Mouse (Mus musculus): ENCODE data around the gene Otub1. TPM values are rescaled to one million over a fixed set of nuclear protein-coding genes. Genes with fewer than 3 reads are reported as not detected.

The Otub1 gene
- total and polyA plus RNA-seq, 3 experiments, result 102 to 139 (median 119) TPM

DNA sequence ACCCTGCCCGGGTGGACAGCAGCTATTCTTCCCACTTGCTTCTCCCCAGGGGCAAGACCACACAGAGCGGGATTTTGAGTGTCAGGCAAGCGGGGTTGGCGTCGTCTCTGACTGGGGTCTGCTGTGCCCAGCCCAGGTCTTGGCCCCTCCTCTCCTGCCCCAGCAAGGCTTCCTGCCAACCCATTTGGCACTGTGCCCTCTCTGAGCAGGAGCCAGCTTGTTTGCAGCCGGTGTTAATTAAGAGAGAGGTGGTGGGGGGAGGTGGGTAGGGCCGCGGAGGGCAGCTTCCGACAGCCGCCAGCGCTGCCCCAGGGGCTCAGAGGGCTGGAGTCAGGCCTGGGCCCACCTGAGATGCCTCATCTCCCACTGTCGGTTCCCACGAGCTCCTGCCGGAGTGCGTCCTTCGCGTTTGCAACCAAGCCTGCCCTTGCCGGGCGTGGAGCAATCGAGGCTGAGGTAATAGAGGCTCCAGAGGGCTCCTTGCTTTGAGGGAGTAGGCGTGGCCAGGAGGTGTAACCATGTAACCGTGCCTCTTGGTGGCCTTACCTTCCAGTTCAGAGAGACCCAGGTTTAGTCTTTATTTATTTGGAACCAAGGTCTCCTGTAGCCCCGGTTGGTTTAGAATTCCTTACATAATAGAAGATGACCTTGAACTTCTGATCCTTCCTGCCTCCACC is 23.7 kb downstream of the Otub1 start:
- Histone ChIP-seq H3K9ac (ENCODE audit: insufficient read depth, low read depth) (no peak overlapping the region), H3K4me2 (ENCODE audit: insufficient read depth, low read depth, poor library complexity, severe bottlenecking) (no peak overlapping the region), H3K36me3 (replicated peaks in 1 of 2; ENCODE audit: control insufficient read depth in 1 of 2, insufficient read depth in 1 of 2, low read length in 1 of 2) (no peaks in the 10 kb centered on the region), H3K4me1 (ENCODE audit: control insufficient read depth in 1 of 2, insufficient read depth in 2 of 2) (peaks cover 5 to 6% of the 10 kb centered on the region in 2 experiments; a peak in 1 of 4 replicates), H3K4me3 (replicated peaks in 1 of 3; ENCODE audit: low read depth in 2 of 3, low read length in 2 of 3, poor library complexity in 1 of 3) (no peak overlapping the region), H3K27ac (ENCODE audit: insufficient read depth, low read depth) (no peak overlapping the region), H3K27me3 (replicated peaks) (peaks cover 87% of the 10 kb centered on the region), H3K79me2 (replicated peaks; ENCODE audit: control insufficient read depth, extremely low read depth, insufficient read depth, poor library complexity, severe bottlenecking) (no peaks in the 10 kb centered on the region), H3K9me3 (replicated peaks; ENCODE audit: low read length) (no peaks in the 10 kb centered on the region)
- dilution Hi-C loops (cut with MboI; ENCODE audit: extremely low pct_ligation_motif_present, extremely low pct_unique_long_range_greater_than_20kb, low sequenced_read_pairs) (no loop called here), in situ Hi-C loops (cut with MboI; ENCODE audit: low pct_ligation_motif_present, low pct_unique_long_range_greater_than_20kb, low sequenced_read_pairs) (no loop called here)
- no peak for TF ChIP-seq MYC (IDR thresholded peaks at IDR 0.05; ENCODE audit: low read depth, low read length)
- TF ChIP-seq GABPA (IDR thresholded peaks at IDR 0.05; ENCODE audit: insufficient replicate concordance, low read depth, low read length), result no peak
- no peak for TF ChIP-seq ELF1 (IDR thresholded peaks at IDR 0.05; ENCODE audit: low read depth, low read length)
- no peak for TF ChIP-seq EP300 (IDR thresholded peaks at IDR 0.05; ENCODE audit: low read length)
- TF ChIP-seq JUND (conservative IDR thresholded peaks at IDR 0.05; ENCODE audit: low read depth, low read length), result no peak
- no peak for TF ChIP-seq MAX (IDR thresholded peaks at IDR 0.05; ENCODE audit: low read length)
- no peak for TF ChIP-seq CTCF (conservative IDR thresholded peaks at IDR 0.05 in 1 of 2, IDR thresholded peaks at IDR 0.05 in 1 of 2; ENCODE audit: low read depth in 2 of 2, low read length in 2 of 2)
- no peak for TF ChIP-seq UBTF (IDR thresholded peaks at IDR 0.05; ENCODE audit: low read depth, low read length)
- no peak for TF ChIP-seq CHD1 (IDR thresholded peaks at IDR 0.05; ENCODE audit: low read depth, low read length)
- no peak for TF ChIP-seq MAFK (IDR thresholded peaks at IDR 0.05; ENCODE audit: insufficient replicate concordance, low read length)
- TF ChIP-seq HCFC1 (IDR thresholded peaks at IDR 0.05; ENCODE audit: low read depth, low read length), result no peak
- TF ChIP-seq RAD21 (IDR thresholded peaks at IDR 0.05; ENCODE audit: low read depth, low read length), result no peak
- TF ChIP-seq BHLHE40 (IDR thresholded peaks at IDR 0.05; ENCODE audit: low read depth, low read length), result no peak
- no peak for TF ChIP-seq USF2 (conservative IDR thresholded peaks at IDR 0.05; ENCODE audit: low read depth, low read length)
- no peak for TF ChIP-seq MEF2A (IDR thresholded peaks at IDR 0.05; ENCODE audit: borderline replicate concordance, low read depth, low read length)
- TF ChIP-seq POLR2AphosphoS2 (IDR thresholded peaks at IDR 0.05; ENCODE audit: low read depth, low read length), result no peak
- no peak for DNase-seq (ENCODE audit: extremely low read depth)

DNA sequence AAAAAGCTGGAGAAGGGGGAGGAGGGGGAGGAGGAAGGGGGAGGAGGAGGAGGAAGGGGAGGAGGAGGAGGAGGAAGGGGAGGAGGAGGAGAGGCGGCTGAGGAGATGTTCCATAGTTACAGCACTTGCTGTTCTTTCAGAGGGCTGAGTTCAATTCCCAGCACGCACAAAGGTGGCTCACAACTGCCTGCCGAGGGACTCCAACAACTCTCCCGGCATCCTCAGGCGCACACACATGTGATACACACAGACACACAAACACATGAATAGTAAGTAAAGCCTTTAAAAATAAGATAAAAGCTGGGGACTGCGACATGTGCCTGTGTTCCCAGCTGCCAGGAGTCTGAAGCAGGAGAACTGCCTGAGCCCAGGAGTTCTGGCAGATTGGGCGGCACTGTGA is 24.6 kb downstream of the Otub1 start:
- Histone ChIP-seq H3K36me3 (replicated peaks in 1 of 2; ENCODE audit: control insufficient read depth in 1 of 2, insufficient read depth in 1 of 2, low read length in 1 of 2) (no peaks in the 10 kb centered on the region), H3K4me1 (ENCODE audit: control insufficient read depth in 1 of 2, insufficient read depth in 2 of 2) (peaks cover 2 to 4% of the 10 kb centered on the region in 2 experiments; a peak in 1 of 4 replicates), H3K79me2 (replicated peaks; ENCODE audit: control insufficient read depth, extremely low read depth, insufficient read depth, poor library complexity, severe bottlenecking) (no peaks in the 10 kb centered on the region), H3K27ac (ENCODE audit: insufficient read depth, low read depth) (no peak overlapping the region), H3K9ac (ENCODE audit: insufficient read depth, low read depth) (no peak overlapping the region), H3K4me3 (replicated peaks in 1 of 3; ENCODE audit: low read depth in 2 of 3, low read length in 2 of 3, poor library complexity in 1 of 3) (no peak overlapping the region), H3K4me2 (ENCODE audit: insufficient read depth, low read depth, poor library complexity, severe bottlenecking) (no peak overlapping the region), H3K27me3 (replicated peaks) (peaks cover 90% of the 10 kb centered on the region), H3K9me3 (replicated peaks; ENCODE audit: low read length) (no peaks in the 10 kb centered on the region)
- TF ChIP-seq CHD2 (IDR thresholded peaks at IDR 0.05; ENCODE audit: low read length) (no peak), IRF4 (IDR thresholded peaks at IDR 0.05; ENCODE audit: low read depth, low read length) (no peak), ZC3H11A (IDR thresholded peaks at IDR 0.05; ENCODE audit: low read depth, low read length) (no peak), BHLHE40 (IDR thresholded peaks at IDR 0.05; ENCODE audit: low read depth, low read length) (no peak), MAX (IDR thresholded peaks at IDR 0.05; ENCODE audit: low read length) (no peak), GABPA (IDR thresholded peaks at IDR 0.05; ENCODE audit: insufficient replicate concordance, low read depth, low read length) (no peak), UBTF (IDR thresholded peaks at IDR 0.05; ENCODE audit: low read depth, low read length) (no peak), RCOR1 (conservative IDR thresholded peaks at IDR 0.05; ENCODE audit: low read depth, low read length) (no peak)
- dilution Hi-C loops (cut with MboI; ENCODE audit: extremely low pct_ligation_motif_present, extremely low pct_unique_long_range_greater_than_20kb, low sequenced_read_pairs), result no loop called here
- DNase-seq (ENCODE audit: extremely low read depth), result no peak
- in situ Hi-C loops (cut with MboI; ENCODE audit: low pct_ligation_motif_present, low pct_unique_long_range_greater_than_20kb, low sequenced_read_pairs), result no loop called here

Measured in CH12.LX (cell line).